Mouse (Mus musculus): ENCODE data around the gene Pacsin2. TPM values are rescaled to one million over a fixed set of nuclear protein-coding genes. Genes with fewer than 3 reads are reported as not detected.
"Not testable (repeated sequence)": the region's sequence is repeated elsewhere in the genome, so short reads cannot be mapped to it uniquely, and the experiment has no call there.

Pacsin2 gene
- polyA plus RNA-seq (2016; fragmentation: Nextera tagmentation; extraction: Ambion mirVana): 49.6 and 54.4 TPM in 2 replicates

DNA sequence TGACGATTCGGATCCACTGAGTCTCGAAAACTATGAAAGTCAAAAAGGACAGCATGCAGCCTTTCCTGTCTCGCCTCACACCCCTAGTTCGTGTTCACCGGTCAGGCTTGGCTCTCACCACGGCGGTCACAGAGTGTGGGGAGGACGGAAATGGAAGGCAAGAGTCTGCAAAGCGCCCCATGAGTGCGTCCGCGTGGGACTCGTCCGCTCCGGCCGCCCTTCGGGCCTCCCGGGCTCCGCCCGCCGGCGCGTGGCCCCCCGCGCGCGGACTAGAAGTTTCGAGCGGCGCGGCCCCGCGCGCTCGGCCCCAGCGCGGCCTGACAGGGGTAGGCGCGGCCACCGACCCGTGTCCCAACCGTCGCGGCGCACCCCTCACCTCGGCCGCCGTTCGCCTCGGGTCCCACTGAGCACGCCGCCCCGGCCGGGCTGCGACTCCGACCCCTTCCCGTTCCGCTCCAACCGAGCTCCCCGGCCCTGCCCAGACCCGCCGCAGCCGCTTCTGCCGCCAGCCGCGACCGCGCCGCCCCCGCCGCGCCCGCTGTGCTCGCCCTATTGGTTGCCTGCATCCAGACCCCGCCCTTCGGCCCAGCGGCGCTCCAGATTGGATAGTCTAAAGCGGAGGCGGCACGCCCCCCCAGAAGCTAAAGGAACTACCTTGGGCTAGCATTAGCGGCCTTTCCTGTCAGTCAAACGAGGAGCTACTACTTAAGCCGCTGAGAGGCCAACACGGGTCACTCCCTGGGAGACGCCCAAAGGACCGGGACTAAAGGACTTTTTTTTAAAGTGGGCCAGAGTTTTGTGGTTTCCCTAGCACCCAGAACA, at the start of gene Pacsin2:
TSS of gene Pacsin2 (minus strand) at position 524 of the 822 bp plus-strand sequence.
- Histone ChIP-seq H3K9ac (peak within 1 kb of the TSS; percentile 85), H3K27me3 (no peaks in the 10 kb centered on the region), H3K4me3 (peak within 1 kb of the TSS; percentile 73), H3K36me3 (no peaks in the 10 kb centered on the region), H3K4me1 (peaks cover 14% of the 10 kb centered on the region), H3K4me2 (replicated peaks) (peak within 1 kb of the TSS; percentile 87), H3K9me3 (no peaks in the 10 kb centered on the region), H3K27ac (peak within 1 kb of the TSS; percentile 54; the same call in 1 of the 2 replicates)
- WGBS: under 1% methylated on average over 76 of the region's 88 CpGs
- ATAC-seq (ENCODE audit: insufficient number of reproducible peaks, insufficient read depth, low FRiP score, low TSS enrichment): peak; percentile 97

DNA sequence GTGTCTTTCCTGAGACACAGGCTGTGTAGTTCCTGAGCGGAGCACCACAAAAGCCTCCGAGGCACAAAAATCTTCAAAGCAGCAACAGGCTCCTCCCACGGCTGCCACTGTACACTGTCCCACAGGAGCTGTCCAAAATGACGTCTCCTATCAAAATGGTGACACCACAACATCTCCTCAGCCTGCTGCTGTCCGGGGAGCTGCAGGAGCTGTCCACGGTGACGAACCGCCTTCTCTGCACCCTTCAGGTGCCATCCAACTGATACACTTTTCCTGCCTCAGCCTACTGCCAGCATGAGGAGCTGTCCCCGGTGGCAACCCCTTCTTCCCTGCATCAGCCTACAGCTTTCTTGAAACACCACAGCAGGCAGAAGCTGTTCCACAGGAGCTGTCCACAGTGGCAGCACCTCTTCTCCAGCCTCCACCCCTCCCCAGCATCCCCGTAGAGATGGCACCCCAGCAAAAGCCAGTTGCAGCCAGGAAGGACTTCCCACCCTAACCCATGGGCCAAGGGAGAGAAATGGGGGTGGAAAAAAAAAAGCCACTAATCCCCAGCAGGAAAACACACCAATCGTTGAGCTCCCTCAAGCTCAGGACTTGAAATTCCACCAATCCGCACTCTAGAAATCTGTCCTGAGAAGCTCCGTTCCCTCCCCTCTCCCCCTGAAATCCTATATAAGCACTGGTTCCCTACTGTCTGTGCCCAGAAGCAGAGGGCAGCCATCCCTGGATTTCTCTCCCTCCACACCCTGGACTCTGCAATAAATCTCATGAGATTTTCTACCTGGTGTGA, 48.3 kb upstream of the Pacsin2 start:
- no peak overlapping the region for H3K27ac ChIP-seq
- no peaks in the 10 kb centered on the region for H3K9me3 ChIP-seq
- no peaks in the 10 kb centered on the region for H3K27me3 ChIP-seq
- 73% methylated on average over 13 of the region's 13 CpGs for WGBS
- no peak overlapping the region for H3K4me3 ChIP-seq
- H3K4me1 ChIP-seq: peaks cover 8% of the 10 kb centered on the region; the same call in 1 of the 2 replicates
- no peaks in the 10 kb centered on the region for H3K36me3 ChIP-seq
- no peak overlapping the region for H3K4me2 ChIP-seq (replicated peaks)
- H3K9ac ChIP-seq: no peak overlapping the region
- no peak for ATAC-seq (ENCODE audit: insufficient number of reproducible peaks, insufficient read depth, low FRiP score, low TSS enrichment)

DNA sequence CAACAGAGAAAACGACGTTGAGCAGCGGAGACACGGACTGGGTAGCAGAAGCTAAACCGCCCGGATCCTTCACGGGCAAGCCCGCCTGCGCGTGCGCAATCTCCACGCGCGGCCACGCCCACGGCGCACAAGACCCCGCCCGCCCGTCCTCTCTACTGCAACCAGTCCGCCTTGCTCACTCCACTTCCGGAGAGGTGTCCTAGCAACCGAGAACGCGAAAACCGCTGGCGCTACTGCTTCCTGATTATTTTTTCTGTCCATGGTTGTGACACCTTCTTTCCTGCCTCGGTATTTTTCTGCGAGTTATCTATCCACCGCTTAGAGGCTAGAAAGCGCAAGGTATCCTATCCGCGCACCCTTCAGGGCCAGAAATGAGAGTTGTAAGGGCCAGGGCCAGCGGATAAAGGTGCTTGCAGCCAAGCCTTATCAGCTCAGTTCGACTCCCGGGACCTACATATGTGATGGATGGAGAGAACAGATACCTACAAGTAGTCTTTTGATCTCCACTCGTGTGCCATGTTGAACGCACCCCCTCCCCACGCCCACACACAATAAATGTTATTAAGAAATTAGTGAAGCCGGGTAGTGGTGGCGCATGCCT, 46.5 kb upstream of the Pacsin2 start, which contains the start of gene Ttll1:
TSS of gene Ttll1 (minus strand) at position 89 of the 601 bp plus-strand sequence.
- peak; percentile 92 for ATAC-seq (ENCODE audit: insufficient number of reproducible peaks, insufficient read depth, low FRiP score, low TSS enrichment)
- WGBS: 11% methylated on average over 41 of the region's 41 CpGs
- Histone ChIP-seq H3K27ac (0 out of 2 replicates have a peak within 1 kb of the TSS, but pooled peaks have one; percentile 46), H3K36me3 (no peaks in the 10 kb centered on the region), H3K9me3 (no peaks in the 10 kb centered on the region), H3K27me3 (no peaks in the 10 kb centered on the region), H3K4me2 (replicated peaks) (peak within 1 kb of the TSS; percentile 85), H3K4me3 (peak within 1 kb of the TSS; percentile 59), H3K9ac (peak within 1 kb of the TSS; percentile 59), H3K4me1 (peaks cover 7% of the 10 kb centered on the region; the same call in 1 of the 2 replicates)

DNA sequence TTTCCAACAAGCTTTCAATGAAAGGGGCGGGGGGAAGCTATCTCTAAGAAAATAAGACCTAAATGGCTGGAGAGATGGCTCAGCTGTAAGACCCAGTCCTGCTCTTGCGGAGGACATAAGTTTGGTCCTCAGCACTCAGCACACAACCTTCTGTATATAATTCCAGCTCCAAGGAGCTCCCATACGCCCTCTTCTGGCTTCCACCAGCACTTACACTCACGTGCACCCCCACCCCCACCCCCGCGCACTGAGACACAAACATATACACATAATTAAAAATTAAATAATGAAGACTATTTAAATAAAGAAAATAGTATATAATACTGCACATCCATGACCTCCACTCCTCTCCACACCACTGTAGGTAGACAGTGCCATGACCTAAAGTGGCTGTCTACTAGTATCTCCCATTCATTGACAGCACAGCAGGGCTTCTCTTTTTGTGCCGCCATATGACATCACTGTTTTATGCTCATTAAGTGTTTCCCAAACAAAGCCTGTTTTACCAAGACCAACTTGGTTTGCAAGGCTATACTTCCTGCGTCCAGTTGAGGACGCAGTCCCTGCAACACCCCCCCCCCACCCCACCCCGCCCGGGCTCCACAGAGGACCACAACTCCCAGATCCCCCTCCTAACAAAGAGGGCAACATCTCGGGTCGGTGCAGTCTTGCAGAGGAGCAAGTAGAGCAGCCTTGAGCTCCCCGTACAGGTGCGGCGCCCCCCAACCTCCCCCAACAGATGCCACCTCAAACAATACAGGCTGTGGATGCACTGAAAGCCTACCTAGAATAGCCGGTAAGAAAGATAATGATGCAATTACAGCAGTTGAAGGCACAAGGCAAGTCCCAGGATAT, 45.8 kb upstream of the Pacsin2 start:
- Histone ChIP-seq H3K27ac (0 out of 2 replicates have a peak overlapping the region, but pooled peaks have one; percentile 46), H3K4me1 (peaks cover 7% of the 10 kb centered on the region; the same call in 1 of the 2 replicates), H3K27me3 (no peaks in the 10 kb centered on the region), H3K9ac (peak overlapping the region; percentile 59), H3K4me3 (peak overlapping the region; percentile 59), H3K9me3 (no peaks in the 10 kb centered on the region), H3K4me2 (replicated peaks) (peak overlapping the region; percentile 85), H3K36me3 (peaks cover 7% of the 10 kb centered on the region; the same call in 1 of the 2 replicates)
- peak; percentile 66 for ATAC-seq (ENCODE audit: insufficient number of reproducible peaks, insufficient read depth, low FRiP score, low TSS enrichment)
- 28% methylated on average over 17 of the region's 17 CpGs for WGBS

DNA sequence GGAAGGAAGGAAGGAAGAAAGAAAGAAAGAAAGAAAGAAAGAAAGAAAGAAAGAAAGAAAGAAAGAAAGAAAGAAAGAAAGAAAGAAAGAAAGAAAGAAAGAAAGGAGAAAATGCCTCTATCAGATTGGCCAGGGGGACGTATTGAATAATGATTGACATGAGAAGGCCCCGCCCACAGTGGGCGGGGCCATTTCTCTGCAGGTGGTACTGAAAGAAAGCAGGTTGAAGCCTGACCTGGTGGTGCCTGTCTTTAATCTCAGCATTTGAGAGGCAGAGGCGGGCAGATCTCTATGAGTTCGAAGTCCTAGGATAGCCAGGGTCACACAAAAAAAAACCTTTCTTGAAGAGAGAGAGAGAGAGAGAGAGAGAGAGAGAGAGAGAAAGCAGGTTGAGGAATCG, 37.1 kb upstream of the Pacsin2 start:
- not testable (repeated sequence) for H3K9ac ChIP-seq; H3K9me3 ChIP-seq; ATAC-seq (ENCODE audit: insufficient number of reproducible peaks, insufficient read depth, low FRiP score, low TSS enrichment); H3K4me2 ChIP-seq (replicated peaks); H3K27ac ChIP-seq; H3K4me1 ChIP-seq; H3K4me3 ChIP-seq; H3K27me3 ChIP-seq
- 78% methylated on average over 6 of the region's 6 CpGs for WGBS
- H3K36me3 ChIP-seq: peaks cover 52% of the 10 kb centered on the region

DNA sequence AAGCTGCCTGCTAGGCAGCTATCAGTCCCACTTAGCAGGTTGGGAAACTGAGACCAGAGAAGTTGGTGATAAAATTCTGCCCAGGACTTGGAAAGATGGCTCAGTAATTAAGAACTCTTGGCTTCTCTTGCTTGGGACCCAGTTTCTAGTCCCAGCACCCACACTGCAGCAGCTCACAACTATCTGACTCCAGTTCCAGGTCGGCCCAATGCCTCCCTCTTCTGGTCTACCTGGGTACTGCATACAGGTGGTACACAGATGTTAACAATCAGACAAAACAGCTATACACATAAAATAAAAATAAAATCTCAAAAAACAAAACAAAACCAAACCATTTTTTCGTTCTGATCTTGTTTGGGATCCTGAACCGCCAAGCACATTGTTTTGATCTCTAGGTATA, 35.9 kb upstream of the Pacsin2 start:
- no peaks in the 10 kb centered on the region for H3K27me3 ChIP-seq
- 49% methylated on average over 3 of the region's 3 CpGs for WGBS
- no peak overlapping the region for H3K27ac ChIP-seq
- H3K9me3 ChIP-seq: no peaks in the 10 kb centered on the region
- H3K36me3 ChIP-seq: peaks cover 57% of the 10 kb centered on the region
- H3K4me2 ChIP-seq (replicated peaks): no peak overlapping the region
- no peak overlapping the region for H3K4me3 ChIP-seq
- H3K9ac ChIP-seq: no peak overlapping the region
- no peaks in the 10 kb centered on the region for H3K4me1 ChIP-seq
- ATAC-seq (ENCODE audit: insufficient number of reproducible peaks, insufficient read depth, low FRiP score, low TSS enrichment): no peak

DNA sequence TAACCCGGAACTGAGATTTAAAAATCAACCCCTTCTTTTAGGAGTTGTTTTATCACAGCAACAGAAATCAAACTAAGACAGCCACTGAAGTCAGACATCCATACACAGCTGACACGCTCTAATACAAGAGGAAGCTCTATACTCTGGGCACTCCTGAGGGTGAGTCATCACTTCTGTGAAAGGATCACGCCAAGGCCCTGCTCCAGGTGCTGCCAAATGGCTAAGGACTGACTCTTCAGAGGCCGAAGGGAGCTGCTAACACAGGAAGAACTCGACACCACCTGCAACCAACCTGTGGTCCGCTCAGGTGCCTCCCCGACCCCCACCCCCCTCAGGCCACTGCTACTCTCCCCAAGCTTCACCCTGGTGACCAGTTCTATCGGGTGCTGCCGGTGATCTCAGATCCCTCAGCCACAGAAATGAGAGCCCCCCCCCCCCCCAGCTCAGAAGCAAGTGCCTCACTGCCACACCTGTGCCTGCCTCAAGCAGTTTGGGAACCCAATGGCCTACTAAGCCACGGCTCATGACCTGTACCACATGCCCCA, 34.9 kb upstream of the Pacsin2 start:
- Histone ChIP-seq H3K4me1 (no peaks in the 10 kb centered on the region), H3K4me3 (no peak overlapping the region), H3K9me3 (no peaks in the 10 kb centered on the region), H3K27ac (no peak overlapping the region), H3K36me3 (peaks cover 63% of the 10 kb centered on the region), H3K27me3 (no peaks in the 10 kb centered on the region), H3K4me2 (replicated peaks) (no peak overlapping the region), H3K9ac (no peak overlapping the region)
- 89% methylated on average over 10 of the region's 10 CpGs for WGBS
- no peak for ATAC-seq (ENCODE audit: insufficient number of reproducible peaks, insufficient read depth, low FRiP score, low TSS enrichment)

DNA sequence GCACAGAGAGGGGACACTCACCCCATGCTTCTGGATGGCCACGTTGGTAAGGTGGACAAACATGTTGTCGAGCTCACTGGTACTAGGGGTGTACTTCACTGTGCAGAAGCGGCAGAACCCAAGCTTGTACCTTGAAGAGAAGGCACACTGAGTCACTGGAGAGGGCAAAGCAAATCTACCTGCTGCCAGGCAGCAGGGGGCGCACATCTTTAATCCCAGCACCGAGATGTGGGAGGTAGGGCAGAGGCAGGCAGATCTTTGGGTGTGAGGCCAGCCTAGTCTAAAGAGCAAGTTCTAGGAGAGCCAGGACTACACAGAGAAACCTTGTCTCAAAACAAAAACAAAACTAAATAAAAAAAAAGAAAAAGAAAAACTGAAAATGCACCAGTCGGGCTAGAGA, 32.9 kb upstream of the Pacsin2 start:
- 87% methylated on average over 6 of the region's 6 CpGs for WGBS
- peaks cover 59% of the 10 kb centered on the region for H3K36me3 ChIP-seq
- no peak overlapping the region for H3K9ac ChIP-seq
- H3K27ac ChIP-seq: no peak overlapping the region
- H3K4me1 ChIP-seq: no peaks in the 10 kb centered on the region
- H3K4me2 ChIP-seq (replicated peaks): no peak overlapping the region
- H3K4me3 ChIP-seq: no peak overlapping the region
- H3K27me3 ChIP-seq: no peaks in the 10 kb centered on the region
- ATAC-seq (ENCODE audit: insufficient number of reproducible peaks, insufficient read depth, low FRiP score, low TSS enrichment): no peak
- no peaks in the 10 kb centered on the region for H3K9me3 ChIP-seq

DNA sequence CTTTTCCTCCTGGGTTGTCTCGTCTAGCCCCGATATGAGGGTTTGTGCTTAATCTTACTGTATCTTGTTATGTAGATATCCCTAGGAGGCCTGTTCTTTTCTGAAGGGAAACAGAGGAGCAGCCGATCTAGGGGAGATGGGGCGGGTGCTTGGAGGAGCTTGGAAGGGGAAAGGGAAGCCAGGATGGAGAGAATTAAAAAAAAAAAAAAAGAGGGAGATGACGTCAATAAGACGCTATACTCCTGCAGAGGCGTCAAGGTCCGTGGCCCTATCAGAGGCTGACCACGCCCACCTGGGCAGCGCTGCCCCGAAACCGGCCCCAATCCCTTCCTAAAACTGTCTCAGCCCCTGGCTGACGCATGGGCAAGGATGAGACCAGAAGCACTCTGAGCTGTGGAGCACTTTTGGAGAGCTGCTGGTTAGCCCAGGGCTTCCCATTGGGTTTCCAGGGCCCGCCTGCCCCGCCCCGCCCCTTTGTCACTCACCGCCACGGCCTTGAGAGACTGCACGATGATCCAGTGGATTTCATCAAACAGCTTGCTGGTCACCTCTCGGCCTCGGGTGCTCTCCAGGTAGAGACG, 31.5 kb upstream of the Pacsin2 start:
- WGBS: 67% methylated on average over 22 of the region's 22 CpGs
- H3K27me3 ChIP-seq: no peaks in the 10 kb centered on the region
- H3K9me3 ChIP-seq: no peaks in the 10 kb centered on the region
- no peaks in the 10 kb centered on the region for H3K4me1 ChIP-seq
- H3K36me3 ChIP-seq: peaks cover 63% of the 10 kb centered on the region
- H3K9ac ChIP-seq: no peak overlapping the region
- no peak for ATAC-seq (ENCODE audit: insufficient number of reproducible peaks, insufficient read depth, low FRiP score, low TSS enrichment)
- H3K4me2 ChIP-seq (replicated peaks): no peak overlapping the region
- H3K27ac ChIP-seq: no peak overlapping the region
- H3K4me3 ChIP-seq: no peak overlapping the region

DNA sequence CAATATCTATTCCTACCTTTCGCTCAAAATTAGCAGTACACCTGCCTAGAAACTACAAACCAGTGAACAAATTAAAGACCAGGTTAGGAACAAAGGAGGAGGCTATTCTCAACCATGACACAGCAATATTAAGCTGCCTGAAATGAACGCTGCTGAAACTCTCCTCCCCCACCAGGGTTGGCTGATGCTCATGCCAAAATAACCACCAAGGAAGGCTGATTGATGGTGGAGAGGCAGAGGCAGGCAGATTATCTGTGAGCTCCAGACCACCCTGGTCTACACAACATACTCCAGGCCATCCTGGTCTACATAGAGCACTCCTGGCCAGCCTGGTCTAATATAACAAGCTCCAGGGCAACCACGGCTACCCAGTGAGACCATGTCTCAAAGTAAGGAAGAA, 30.8 kb upstream of the Pacsin2 start:
- Histone ChIP-seq H3K9ac (no peak overlapping the region), H3K9me3 (no peaks in the 10 kb centered on the region), H3K4me1 (no peaks in the 10 kb centered on the region), H3K4me2 (replicated peaks) (no peak overlapping the region), H3K27me3 (no peaks in the 10 kb centered on the region), H3K4me3 (no peak overlapping the region), H3K27ac (no peak overlapping the region), H3K36me3 (peaks cover 64% of the 10 kb centered on the region)
- WGBS: 85% methylated on average over 3 of the region's 3 CpGs
- ATAC-seq (ENCODE audit: insufficient number of reproducible peaks, insufficient read depth, low FRiP score, low TSS enrichment): no peak

All from embryonic facial prominence, embryonic 12.5 days (tissue).